Mouse (Mus musculus): ENCODE measurements at regions not wholly inside any gene's neighbourhood (a gene's known extent, or its start where the extent isn't known, plus 50 kb on each side); places are given as distances from the start of the nearest gene placed in this dataset.
"Not testable (repeated sequence)": the region's sequence is repeated elsewhere in the genome, so short reads cannot be mapped to it uniquely, and the experiment has no call there.

GRCm38 (mm10) chr12:9760818-9761217 is 190.9 kb downstream of the Osr1 start:
- Histone ChIP-seq H3K4me3 (no peak overlapping the region), H3K4me1 (no peaks in the 10 kb centered on the region), H3K9me3 (no peaks in the 10 kb centered on the region), H3K4me2 (replicated peaks) (no peak overlapping the region), H3K27ac (replicated peaks) (no peak overlapping the region), H3K27me3 (no peaks in the 10 kb centered on the region), H3K36me3 (no peaks in the 10 kb centered on the region), H3K9ac (replicated peaks) (no peak overlapping the region)
- ATAC-seq (replicated peaks), result no peak
- WGBS, result 66% methylated on average over 5 of the region's 5 CpGs

- H3K9me3 ChIP-seq; H3K36me3 ChIP-seq; H3K27me3 ChIP-seq; H3K4me1 ChIP-seq; H3K27ac ChIP-seq (replicated peaks); H3K4me3 ChIP-seq; H3K4me2 ChIP-seq (replicated peaks); H3K9ac ChIP-seq (replicated peaks); ATAC-seq (replicated peaks): not testable (repeated sequence)
- 79% methylated on average over 2 of the region's 2 CpGs for WGBS
These were observed 192.4 kb downstream of the Osr1 start for GRCm38 (mm10) chr12:9762291-9762811.

- Histone ChIP-seq H3K27ac (replicated peaks) (no peak overlapping the region), H3K4me2 (replicated peaks) (no peak overlapping the region), H3K9me3 (no peaks in the 10 kb centered on the region), H3K4me1 (no peaks in the 10 kb centered on the region), H3K27me3 (no peaks in the 10 kb centered on the region), H3K9ac (replicated peaks) (no peak overlapping the region), H3K4me3 (no peak overlapping the region), H3K36me3 (no peaks in the 10 kb centered on the region)
- 88% methylated on average over 2 of the region's 2 CpGs for WGBS
- ATAC-seq (replicated peaks), result no peak
These were observed 192.9 kb downstream of the Osr1 start for GRCm38 (mm10) chr12:9762842-9763241.

- WGBS, result 79% methylated on average over 4 of the region's 4 CpGs
- no peak overlapping the region for H3K4me3 ChIP-seq
- no peaks in the 10 kb centered on the region for H3K36me3 ChIP-seq
- no peak for ATAC-seq (replicated peaks)
- no peak overlapping the region for H3K4me2 ChIP-seq (replicated peaks)
- no peaks in the 10 kb centered on the region for H3K4me1 ChIP-seq
- no peak overlapping the region for H3K27ac ChIP-seq (replicated peaks)
- H3K9me3 ChIP-seq, result no peaks in the 10 kb centered on the region
- no peak overlapping the region for H3K9ac ChIP-seq (replicated peaks)
- no peaks in the 10 kb centered on the region for H3K27me3 ChIP-seq
These were observed 201.0 kb downstream of the Osr1 start for GRCm38 (mm10) chr12:9770908-9771307.

- 82% methylated on average over 1 of the region's 1 CpGs for WGBS
- no peaks in the 10 kb centered on the region for H3K4me1 ChIP-seq
- no peak for ATAC-seq (replicated peaks)
These were observed 203.0 kb downstream of the Osr1 start for GRCm38 (mm10) chr12:9772875-9773274.

GRCm38 (mm10) chr12:9802284-9802683 is 232.4 kb downstream of the Osr1 start:
- 70% methylated on average over 3 of the region's 3 CpGs for WGBS
- ATAC-seq (replicated peaks), result no peak

More at GRCm38 (mm10) chr12:9772875-9773274, 203.0 kb downstream of the Osr1 start:
- H3K4me2 ChIP-seq (replicated peaks), result no peak overlapping the region
- H3K9ac ChIP-seq (replicated peaks), result no peak overlapping the region
- H3K4me3 ChIP-seq, result no peak overlapping the region
- no peaks in the 10 kb centered on the region for H3K27me3 ChIP-seq
- H3K36me3 ChIP-seq, result no peaks in the 10 kb centered on the region
- H3K27ac ChIP-seq (replicated peaks), result no peak overlapping the region
- no peaks in the 10 kb centered on the region for H3K9me3 ChIP-seq

GRCm38 (mm10) chr12:9807406-9807805 is 237.5 kb downstream of the Osr1 start:
- ATAC-seq (replicated peaks), result no peak
- Histone ChIP-seq H3K9ac (replicated peaks) (no peak overlapping the region), H3K4me3 (no peak overlapping the region), H3K4me2 (replicated peaks) (no peak overlapping the region), H3K36me3 (no peaks in the 10 kb centered on the region), H3K9me3 (no peaks in the 10 kb centered on the region), H3K4me1 (no peaks in the 10 kb centered on the region), H3K27me3 (no peaks in the 10 kb centered on the region), H3K27ac (replicated peaks) (no peak overlapping the region)
- 72% methylated on average over 1 of the region's 1 CpGs for WGBS

More at GRCm38 (mm10) chr12:9802284-9802683, 232.4 kb downstream of the Osr1 start:
- Histone ChIP-seq H3K27ac (replicated peaks) (no peak overlapping the region), H3K27me3 (no peaks in the 10 kb centered on the region), H3K4me2 (replicated peaks) (no peak overlapping the region), H3K4me3 (no peak overlapping the region), H3K9me3 (no peaks in the 10 kb centered on the region), H3K36me3 (no peaks in the 10 kb centered on the region), H3K9ac (replicated peaks) (no peak overlapping the region), H3K4me1 (no peaks in the 10 kb centered on the region)

- no peaks in the 10 kb centered on the region for H3K36me3 ChIP-seq
- no peak overlapping the region for H3K27ac ChIP-seq (replicated peaks)
- H3K9me3 ChIP-seq, result no peaks in the 10 kb centered on the region
- H3K4me1 ChIP-seq, result no peaks in the 10 kb centered on the region
- ATAC-seq (replicated peaks), result no peak
- H3K4me3 ChIP-seq, result no peak overlapping the region
- WGBS, result 61% methylated on average over 3 of the region's 3 CpGs
- H3K4me2 ChIP-seq (replicated peaks), result no peak overlapping the region
- H3K27me3 ChIP-seq, result no peaks in the 10 kb centered on the region
- no peak overlapping the region for H3K9ac ChIP-seq (replicated peaks)
These were observed 263.4 kb downstream of the Osr1 start for GRCm38 (mm10) chr12:9833273-9833672.

GRCm38 (mm10) chr12:9839198-9839845 is 269.4 kb downstream of the Osr1 start:
- Histone ChIP-seq H3K9me3 (no peaks in the 10 kb centered on the region), H3K27me3 (no peaks in the 10 kb centered on the region), H3K27ac (replicated peaks) (no peak overlapping the region), H3K9ac (replicated peaks) (no peak overlapping the region), H3K4me2 (replicated peaks) (no peak overlapping the region), H3K36me3 (no peaks in the 10 kb centered on the region), H3K4me3 (no peak overlapping the region), H3K4me1 (no peaks in the 10 kb centered on the region)
- whole genome bisulfite sequencing, result 71% methylated on average over 5 of the region's 5 CpGs
- ATAC-seq (replicated peaks), result no peak

- Histone ChIP-seq H3K36me3 (no peaks in the 10 kb centered on the region), H3K4me1 (no peaks in the 10 kb centered on the region), H3K9me3 (no peaks in the 10 kb centered on the region), H3K27ac (replicated peaks) (no peak overlapping the region), H3K4me2 (replicated peaks) (no peak overlapping the region), H3K27me3 (no peaks in the 10 kb centered on the region), H3K9ac (replicated peaks) (no peak overlapping the region), H3K4me3 (no peak overlapping the region)
- no peak for ATAC-seq (replicated peaks)
- 88% methylated on average over 2 of the region's 2 CpGs for WGBS
These were observed 270.0 kb downstream of the Osr1 start for GRCm38 (mm10) chr12:9839949-9840348.

- H3K27me3 ChIP-seq, result no peaks in the 10 kb centered on the region
- WGBS, result 92% methylated on average over 2 of the region's 2 CpGs
These were observed 277.1 kb downstream of the Osr1 start for GRCm38 (mm10) chr12:9847034-9847433.

GRCm38 (mm10) chr12:9847465-9848205 is 277.7 kb downstream of the Osr1 start:
- no peak overlapping the region for H3K4me3 ChIP-seq
- H3K27ac ChIP-seq (replicated peaks), result no peak overlapping the region
- no peak overlapping the region for H3K9ac ChIP-seq (replicated peaks)
- no peaks in the 10 kb centered on the region for H3K36me3 ChIP-seq
- ATAC-seq (replicated peaks), result no peak
- whole genome bisulfite sequencing, result 87% methylated on average over 7 of the region's 7 CpGs
- H3K27me3 ChIP-seq, result no peaks in the 10 kb centered on the region
- H3K9me3 ChIP-seq, result no peaks in the 10 kb centered on the region
- no peaks in the 10 kb centered on the region for H3K4me1 ChIP-seq
- no peak overlapping the region for H3K4me2 ChIP-seq (replicated peaks)

More at GRCm38 (mm10) chr12:9847034-9847433, 277.1 kb downstream of the Osr1 start:
- Histone ChIP-seq H3K4me1 (no peaks in the 10 kb centered on the region), H3K27ac (replicated peaks) (no peak overlapping the region), H3K36me3 (no peaks in the 10 kb centered on the region), H3K9me3 (no peaks in the 10 kb centered on the region), H3K4me2 (replicated peaks) (no peak overlapping the region), H3K9ac (replicated peaks) (no peak overlapping the region), H3K4me3 (no peak overlapping the region)
- ATAC-seq (replicated peaks), result no peak

All from forebrain, embryonic 15.5 days (tissue).